Mouse (Mus musculus) kidney, postnatal 10 days (tissue): ENCODE results near the gene Mbnl2.
A peak's percentile ranks its signal among the peaks of the same experiment; 100 is the strongest.
"Not testable (repeated sequence)": the region's sequence is repeated elsewhere in the genome, so short reads cannot be mapped to it uniquely, and the experiment has no call there.

Source experiments
- DNase-seq: peaks from one replicate; pipeline ENCODE4 v3.0.0; 2021; ENCODE audit warnings: mixed read lengths

The Mbnl2 gene

GRCm38 (mm10) chr14:120330881-120331514 is 55.5 kb downstream of the Mbnl2 start:
- DNase-seq, result no peak

- DNase-seq, result no peak
These were observed 58.2 kb downstream of the Mbnl2 start for GRCm38 (mm10) chr14:120333465-120334243.

- DNase-seq, result no peak
These were observed 59.9 kb downstream of the Mbnl2 start for GRCm38 (mm10) chr14:120335366-120335765.

- no peak for DNase-seq
These were observed 60.4 kb downstream of the Mbnl2 start for GRCm38 (mm10) chr14:120335871-120336270.

- peak; percentile 79 for DNase-seq
These were observed 60.9 kb downstream of the Mbnl2 start for GRCm38 (mm10) chr14:120336380-120336779.

GRCm38 (mm10) chr14:120336841-120337240 is 61.4 kb downstream of the Mbnl2 start:
- no peak for DNase-seq

GRCm38 (mm10) chr14:120337731-120338462 is 62.4 kb downstream of the Mbnl2 start:
- no peak for DNase-seq

- no peak for DNase-seq
These were observed 63.2 kb downstream of the Mbnl2 start for GRCm38 (mm10) chr14:120338706-120339105.

- no peak for DNase-seq
These were observed 66.4 kb downstream of the Mbnl2 start for GRCm38 (mm10) chr14:120341912-120342311.

GRCm38 (mm10) chr14:120342321-120342720 is 66.9 kb downstream of the Mbnl2 start:
- DNase-seq, result no peak

- DNase-seq, result no peak
These were observed 69.2 kb downstream of the Mbnl2 start for GRCm38 (mm10) chr14:120344641-120345040.

GRCm38 (mm10) chr14:120347410-120348315 is 72.2 kb downstream of the Mbnl2 start:
- no peak for DNase-seq

- DNase-seq, result no peak
These were observed 73.9 kb downstream of the Mbnl2 start for GRCm38 (mm10) chr14:120349332-120349731.

- DNase-seq, result no peak
These were observed 76.8 kb downstream of the Mbnl2 start for GRCm38 (mm10) chr14:120352136-120352843.

GRCm38 (mm10) chr14:120353211-120353610 is 77.7 kb downstream of the Mbnl2 start:
- no peak for DNase-seq

- no peak for DNase-seq
These were observed 79.1 kb downstream of the Mbnl2 start for GRCm38 (mm10) chr14:120354595-120354994.

GRCm38 (mm10) chr14:120355040-120355741 is 79.7 kb downstream of the Mbnl2 start:
- peak; percentile 83 for DNase-seq

GRCm38 (mm10) chr14:120355742-120356440 is 80.4 kb downstream of the Mbnl2 start:
- DNase-seq, result peak; percentile 74

- no peak for DNase-seq
These were observed 82.0 kb downstream of the Mbnl2 start for GRCm38 (mm10) chr14:120357321-120358070.

- not testable (repeated sequence) for DNase-seq
These were observed 84.1 kb downstream of the Mbnl2 start for GRCm38 (mm10) chr14:120359608-120360007.
